Mouse (Mus musculus): ENCODE measurements around the gene Ndufaf4.

DNA sequence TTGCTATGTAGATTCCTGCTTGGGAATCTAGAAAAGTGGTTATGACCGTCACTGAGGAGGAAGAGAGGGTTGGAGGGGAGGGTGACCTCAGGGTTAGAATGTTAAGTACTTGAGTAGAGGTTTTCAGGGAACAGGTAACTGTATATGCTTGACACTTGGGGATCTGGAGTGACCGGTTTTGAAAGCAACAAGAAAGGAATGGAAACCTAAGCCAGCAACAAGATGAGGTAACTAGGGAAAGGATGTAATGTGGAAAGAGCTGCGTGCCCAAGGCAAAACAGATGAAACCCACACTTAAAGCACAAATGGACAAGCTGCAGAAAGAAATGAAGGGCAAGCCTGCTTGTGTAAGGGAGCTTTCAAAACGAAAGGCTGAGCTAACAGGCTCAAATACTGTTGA, 28.7 kb upstream of the Ndufaf4 start:
- TF ChIP-seq POLR2A (IDR thresholded peaks at IDR 0.05; ENCODE audit: borderline replicate concordance, insufficient read depth, low read length) (no peak), CTCF (IDR thresholded peaks at IDR 0.05; ENCODE audit: borderline replicate concordance, insufficient read depth, low read depth, low read length) (no peak)

Data from cerebellum, adult 2 months (tissue).